Mouse (Mus musculus) intestine, postnatal 0 days (tissue): ENCODE measurements around the gene Ucp3. TPM values are rescaled to one million over a fixed set of nuclear protein-coding genes. Genes with fewer than 3 reads are reported as not detected.

Experiments
- ATAC-seq: fragments of 200-750 bp; cut with Nextera tagmentation; 2 replicates; pipeline ENCODE4 v1.8.0; 2017; ENCODE audit warnings: mild to moderate bottlenecking, moderate TSS enrichment, moderate library complexity
- H3K27ac ChIP-seq: fragments of 300-500 bp; sonication (generic); 2 replicates; pipeline ENCODE4 v1.5.1; 2014; ENCODE audit warnings: mild to moderate bottlenecking, low read depth, low read length, moderate library complexity
- H3K27me3 ChIP-seq: fragments of 300-500 bp; sonication (generic); replicated peaks from 2 replicates; pipeline ENCODE4 v1.6.1; 2014; ENCODE audit warnings: low read length, mixed read lengths; ENCODE audit not compliant: control insufficient read depth, insufficient read depth
- H3K36me3 ChIP-seq: fragments of 300-500 bp; sonication (generic); 2 replicates; pipeline ENCODE4 v1.6.1; 2014; ENCODE audit warnings: mild to moderate bottlenecking, moderate library complexity; ENCODE audit not compliant: control insufficient read depth, insufficient read depth
- H3K4me1 ChIP-seq: fragments of 300-500 bp; sonication (generic); replicated peaks from 2 replicates; pipeline ENCODE4 v1.6.1; 2014; ENCODE audit warnings: antibody characterized with exemption, low read length, mixed read lengths; ENCODE audit not compliant: control insufficient read depth, insufficient read depth
- H3K4me2 ChIP-seq: fragments of 300-500 bp; sonication (generic); replicated peaks from 2 replicates; pipeline ENCODE4 v1.6.1; 2014; ENCODE audit warnings: low read depth, mild to moderate bottlenecking, moderate library complexity
- H3K4me3 ChIP-seq: fragments of 300-500 bp; sonication (generic); 2 replicates; pipeline ENCODE4 v1.5.1; 2014; ENCODE audit warnings: low read depth, low read length
- H3K9ac ChIP-seq: fragments of 300-500 bp; sonication (generic); 2 replicates; pipeline ENCODE4 v1.6.1; 2014; ENCODE audit warnings: mild to moderate bottlenecking, low read depth, low read length
- H3K9me3 ChIP-seq: fragments of 300-500 bp; sonication (generic); 2 replicates; pipeline ENCODE4 v1.6.1; 2016; ENCODE audit warnings: mixed run types; ENCODE audit not compliant: control insufficient read depth
- CTCF ChIP-seq: sonication (generic); IDR thresholded peaks from 2 replicates; pipeline ENCODE4 v1.5.1; 2016; ENCODE audit warnings: low read depth, mild to moderate bottlenecking, control low read depth, antibody characterized with exemption, moderate library complexity
- WGBS: fragments of 180-500 bp; shearing (Covaris S2); extraction: QIAGEN DNeasy Blood & Tissue Kit; methylation state at CpG from one replicate; pipeline ENCODE4 v1.1.7; 2014; 5-methylcytosine and 5-hydroxymethylcytosine counted together
- polyA plus RNA-seq: library from polyadenylated mRNA; unstranded; fragments of >200 nt; fragmentation: Nextera tagmentation; extraction: Ambion mirVana; gene quantifications from 2 replicates; pipeline ENCODE4 v1.2.1, GENCODE M21; 2015

The Ucp3 gene
- polyA plus RNA-seq, 1 experiment from 2014 or later, result not detected

DNA sequence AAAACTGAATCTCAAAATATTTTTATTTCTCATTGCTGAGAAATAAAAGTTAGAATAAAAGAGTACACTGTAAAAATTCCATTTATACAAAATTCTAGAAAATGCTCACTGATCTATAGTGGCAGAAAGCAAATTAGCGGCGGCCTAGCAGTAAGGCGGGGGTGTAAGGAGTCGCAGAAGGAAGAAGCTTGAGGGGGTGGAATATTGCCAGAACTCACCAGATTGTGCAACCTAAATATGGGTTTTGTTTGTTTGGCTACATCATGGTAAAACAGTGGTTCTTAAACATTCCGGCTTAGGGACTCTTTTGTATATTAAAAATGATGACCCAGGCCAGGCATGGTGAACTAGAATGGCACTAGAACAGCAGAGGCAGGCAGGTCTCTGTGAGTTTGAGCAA is 26.5 kb upstream of the Ucp3 start:
- Histone ChIP-seq H3K9ac (no peak overlapping the region), H3K4me3 (no peak overlapping the region), H3K4me2 (no peak overlapping the region), H3K27ac (no peak overlapping the region), H3K4me1 (no peaks in the 10 kb centered on the region), H3K27me3 (no peaks in the 10 kb centered on the region), H3K9me3 (no peaks in the 10 kb centered on the region), H3K36me3 (peaks cover 62% of the 10 kb centered on the region)
- no peak for ATAC-seq
- no peak for TF ChIP-seq CTCF
- WGBS, result 92% methylated on average over 5 of the region's 5 CpGs

DNA sequence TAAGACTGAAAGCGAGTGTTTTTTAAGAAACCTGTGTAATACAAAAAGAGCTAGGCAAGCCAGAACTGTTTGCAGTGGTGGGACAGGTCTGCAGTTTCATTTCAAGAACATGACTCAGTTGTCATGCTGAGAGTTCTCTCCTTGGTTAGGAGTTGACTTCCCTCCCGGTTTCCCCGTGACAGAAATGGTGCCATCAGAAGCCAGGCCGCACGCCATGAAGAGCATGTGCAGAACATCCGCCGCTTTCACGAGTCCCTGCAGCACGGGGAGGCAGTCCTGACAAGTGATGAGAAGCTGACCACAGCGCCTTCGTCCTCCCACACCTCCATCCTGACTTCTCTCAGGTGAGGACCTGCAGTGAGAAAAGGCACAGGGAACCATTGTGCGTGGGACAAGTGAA is 24.3 kb upstream of the Ucp3 start:
- no peak for ATAC-seq
- Histone ChIP-seq H3K27me3 (no peaks in the 10 kb centered on the region), H3K9ac (no peak overlapping the region), H3K4me1 (no peaks in the 10 kb centered on the region), H3K27ac (no peak overlapping the region), H3K36me3 (peaks cover 63% of the 10 kb centered on the region), H3K4me2 (no peak overlapping the region), H3K4me3 (no peak overlapping the region), H3K9me3 (no peaks in the 10 kb centered on the region)
- no peak for TF ChIP-seq CTCF
- 94% methylated on average over 12 of the region's 12 CpGs for WGBS

DNA sequence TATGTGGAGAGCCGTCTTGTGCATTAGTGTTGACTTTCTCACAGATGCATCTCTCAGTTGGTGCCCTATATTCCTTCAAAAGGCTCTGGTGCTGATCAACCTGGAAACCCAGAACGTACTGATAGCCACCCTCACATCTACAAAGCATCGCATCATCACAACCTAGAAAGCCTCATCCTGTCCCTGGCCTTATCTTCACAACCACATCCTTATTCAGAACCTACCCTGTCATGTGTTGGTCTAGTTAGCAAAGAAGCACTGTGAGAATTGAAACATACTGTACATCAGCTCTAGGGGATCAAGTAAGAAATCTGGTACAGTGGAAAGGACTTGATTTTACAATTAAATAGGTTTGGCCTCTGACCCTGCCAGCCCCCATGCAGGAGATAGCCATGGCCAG is 23.8 kb upstream of the Ucp3 start:
- no peak overlapping the region for H3K9ac ChIP-seq
- no peak for ATAC-seq
- WGBS, result 98% methylated on average over 3 of the region's 3 CpGs
- no peak overlapping the region for H3K27ac ChIP-seq
- no peak for TF ChIP-seq CTCF
- H3K4me3 ChIP-seq, result no peak overlapping the region
- H3K36me3 ChIP-seq, result peaks cover 68% of the 10 kb centered on the region
- no peaks in the 10 kb centered on the region for H3K4me1 ChIP-seq
- no peaks in the 10 kb centered on the region for H3K9me3 ChIP-seq
- no peaks in the 10 kb centered on the region for H3K27me3 ChIP-seq
- no peak overlapping the region for H3K4me2 ChIP-seq

DNA sequence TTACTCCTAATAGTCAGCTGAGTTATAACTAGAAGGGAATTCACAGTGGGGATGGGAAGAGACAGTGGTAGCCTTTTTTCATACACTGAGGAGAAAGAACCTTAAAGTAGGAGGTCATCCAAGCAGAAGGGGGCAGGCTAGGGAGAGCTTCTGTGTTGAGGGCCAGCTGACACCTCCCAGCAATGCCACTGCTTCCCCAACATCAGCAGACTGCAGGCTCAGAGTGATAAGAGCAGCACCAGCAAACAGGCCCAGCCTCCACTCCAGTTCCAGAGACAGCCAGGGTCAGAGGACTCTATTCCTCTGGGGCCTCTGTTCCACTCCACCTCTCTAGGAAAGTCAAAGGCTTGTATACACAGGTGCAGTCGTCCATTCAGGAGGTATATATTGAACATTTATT is 14.6 kb upstream of the Ucp3 start:
- no peak overlapping the region for H3K4me2 ChIP-seq
- H3K27ac ChIP-seq, result no peak overlapping the region
- no peak for ATAC-seq
- no peak overlapping the region for H3K4me3 ChIP-seq
- H3K9me3 ChIP-seq, result no peaks in the 10 kb centered on the region
- TF ChIP-seq CTCF, result no peak
- WGBS, result 46% methylated on average over 1 of the region's 1 CpGs
- H3K9ac ChIP-seq, result no peak overlapping the region
- no peaks in the 10 kb centered on the region for H3K4me1 ChIP-seq
- peaks cover 42% of the 10 kb centered on the region for H3K36me3 ChIP-seq
- H3K27me3 ChIP-seq, result no peaks in the 10 kb centered on the region

DNA sequence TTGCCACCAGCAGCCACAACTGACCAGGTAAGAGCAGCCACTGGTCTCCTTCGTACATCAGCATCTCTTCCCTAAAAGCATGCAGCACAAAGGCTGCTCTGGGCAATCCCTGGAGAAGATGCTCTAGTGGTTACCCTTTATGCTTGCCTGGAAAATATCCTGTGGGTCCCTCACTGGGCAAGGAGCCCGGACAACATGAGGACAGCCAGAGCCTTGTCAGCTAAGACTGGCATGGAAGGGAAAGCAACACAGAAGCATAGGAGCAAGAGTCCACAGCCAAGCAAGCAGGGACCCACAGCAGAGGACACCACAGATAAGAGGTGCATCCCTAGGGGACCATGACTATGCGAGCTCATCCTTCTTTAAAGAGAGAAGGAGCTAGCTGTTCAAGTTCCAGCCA is 12.9 kb upstream of the Ucp3 start:
- no peak for ATAC-seq
- Histone ChIP-seq H3K4me3 (no peak overlapping the region), H3K27ac (no peak overlapping the region), H3K27me3 (no peaks in the 10 kb centered on the region), H3K9ac (no peak overlapping the region), H3K4me2 (no peak overlapping the region), H3K36me3 (peaks cover 31% of the 10 kb centered on the region), H3K4me1 (no peaks in the 10 kb centered on the region), H3K9me3 (no peaks in the 10 kb centered on the region)
- WGBS, result 94% methylated on average over 3 of the region's 3 CpGs
- no peak for TF ChIP-seq CTCF

DNA sequence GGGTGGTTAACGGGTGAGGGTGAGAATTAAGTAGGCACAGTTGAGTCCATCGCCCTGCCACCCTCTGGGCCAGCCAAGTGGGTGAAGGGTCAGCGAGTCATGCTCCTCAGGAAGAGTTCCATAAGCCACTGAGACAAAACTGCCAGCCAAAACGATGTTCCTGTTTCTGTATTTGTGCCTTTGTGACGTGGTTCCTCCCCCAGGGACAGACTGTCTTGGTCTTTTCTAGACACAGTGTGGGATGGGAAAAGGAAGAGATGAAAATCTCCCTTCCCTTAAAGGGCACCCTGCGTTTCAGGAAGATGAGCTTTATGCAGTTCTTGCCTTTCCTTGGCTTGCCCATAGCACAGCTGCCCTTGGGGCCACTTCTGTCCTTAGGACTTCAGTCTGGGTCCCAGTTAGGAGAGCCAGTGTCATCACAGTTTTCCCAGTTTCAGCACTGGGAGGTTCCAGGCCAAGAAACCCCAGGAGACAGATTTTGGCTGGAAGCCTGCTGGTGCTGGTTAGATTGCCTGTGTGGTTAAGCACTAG is 11.1 kb upstream of the Ucp3 start:
- peaks cover 17% of the 10 kb centered on the region; the same call in 1 of the 2 replicates for H3K36me3 ChIP-seq
- no peak for TF ChIP-seq CTCF
- H3K9ac ChIP-seq, result no peak overlapping the region
- no peak overlapping the region for H3K27ac ChIP-seq
- H3K4me2 ChIP-seq, result no peak overlapping the region
- ATAC-seq, result no peak
- 75% methylated on average over 6 of the region's 6 CpGs for WGBS
- no peaks in the 10 kb centered on the region for H3K27me3 ChIP-seq
- H3K4me1 ChIP-seq, result 0 out of 2 replicates have a peak, but pooled peaks cover 6% of the 10 kb centered on the region
- no peak overlapping the region for H3K4me3 ChIP-seq
- no peaks in the 10 kb centered on the region for H3K9me3 ChIP-seq

DNA sequence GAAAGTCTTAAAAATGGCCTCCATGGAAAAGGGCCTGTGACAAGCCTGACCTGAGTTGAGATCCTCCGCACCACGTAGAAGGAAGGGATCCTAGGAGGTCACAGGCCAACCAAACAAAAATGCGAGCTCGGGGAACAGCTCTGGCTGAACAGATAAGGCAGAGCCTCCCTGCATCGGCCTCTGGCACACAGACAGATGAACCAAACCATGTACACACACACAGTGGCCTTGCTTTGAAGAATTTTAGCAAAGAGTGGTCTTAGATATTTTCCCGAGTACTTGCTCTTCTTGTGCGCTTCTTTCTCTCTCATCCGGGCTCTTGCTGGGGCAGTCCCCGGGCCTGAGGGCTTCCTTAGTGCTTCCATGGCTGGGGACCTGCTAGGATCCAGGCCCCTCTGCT is 9.6 kb upstream of the Ucp3 start:
- ATAC-seq, result no peak
- WGBS, result 72% methylated on average over 9 of the region's 9 CpGs

More for the DNA sequence above, 9.6 kb upstream of the Ucp3 start:
- H3K36me3 ChIP-seq, result peaks cover 14% of the 10 kb centered on the region; the same call in 1 of the 2 replicates
- 0 out of 2 replicates have a peak, but pooled peaks cover 6% of the 10 kb centered on the region for H3K4me1 ChIP-seq
- H3K4me2 ChIP-seq, result no peak overlapping the region
- H3K27ac ChIP-seq, result no peak overlapping the region
- no peak overlapping the region for H3K9ac ChIP-seq
- H3K4me3 ChIP-seq, result no peak overlapping the region
- TF ChIP-seq CTCF, result no peak
- no peaks in the 10 kb centered on the region for H3K9me3 ChIP-seq
- no peaks in the 10 kb centered on the region for H3K27me3 ChIP-seq
